Mouse (Mus musculus) MEL (cell line): ENCODE data around the gene Gss. TPM values are rescaled to one million over a fixed set of nuclear protein-coding genes. Genes with fewer than 3 reads are reported as not detected.
A peak's percentile ranks its signal among the peaks of the same experiment; 100 is the strongest.

Source experiments
- DNase-seq: peaks from one replicate; pipeline ENCODE4 v3.0.0; 2011; ENCODE audit warnings: low read depth, low spot score
- H3K27ac ChIP-seq: 2 replicates; pipeline ENCODE4 v1.5.1; 2012; ENCODE audit warnings: low read depth, mild to moderate bottlenecking, control low read depth, low read length, moderate library complexity; ENCODE audit not compliant: control insufficient read depth
- H3K27me3 ChIP-seq, 2 experiments: fragments of 150-350 bp in 1 of 2; sonication (generic) in 1 of 2; 2 replicates each; pipeline ENCODE4 v1.6.1; 2012; ENCODE audit warnings: low read length in 2 of 2, mild to moderate bottlenecking in 2 of 2, improper control_type of control experiment in 1 of 2, moderate library complexity in 1 of 2; ENCODE audit not compliant: insufficient read depth in 2 of 2, control insufficient read depth in 1 of 2
- H3K36me3 ChIP-seq, 2 experiments: 2 replicates each; pipeline ENCODE4 v1.6.1; 2012 to 2014; ENCODE audit warnings: low read length in 2 of 2, improper control_type of control experiment in 1 of 2, inconsistent platforms in 1 of 2, mild to moderate bottlenecking in 1 of 2; ENCODE audit not compliant: insufficient read depth in 2 of 2, control insufficient read depth in 1 of 2
- H3K4me1 ChIP-seq, 2 experiments: fragments of 150-350 bp in 1 of 2; sonication (generic) in 1 of 2; 2 replicates each; pipeline ENCODE4 v1.6.1; 2012; ENCODE audit warnings: low read length in 2 of 2, improper control_type of control experiment in 1 of 2, mild to moderate bottlenecking in 1 of 2; ENCODE audit not compliant: insufficient read depth in 2 of 2, control insufficient read depth in 1 of 2
- H3K4me3 ChIP-seq, 2 experiments: fragments of 150-350 bp in 1 of 2; sonication (generic) in 1 of 2; 2 replicates each; pipeline ENCODE4 v1.5.1; 2012; ENCODE audit warnings: low read depth in 2 of 2, low read length in 2 of 2, mild to moderate bottlenecking in 2 of 2, moderate library complexity in 2 of 2, control low read depth in 1 of 2, improper control_type of control experiment in 1 of 2; ENCODE audit not compliant: control insufficient read depth in 1 of 2, insufficient read depth in 1 of 2
- H3K79me2 ChIP-seq: 2 replicates; pipeline ENCODE4 v1.6.1; 2012; ENCODE audit warnings: mild to moderate bottlenecking, low read length, moderate library complexity; ENCODE audit not compliant: control insufficient read depth, poor library complexity, insufficient read depth
- H3K9ac ChIP-seq: 2 replicates; pipeline ENCODE4 v1.6.1; 2012; ENCODE audit warnings: low read depth, mild to moderate bottlenecking, control low read depth, low read length, moderate library complexity; ENCODE audit not compliant: control insufficient read depth, poor library complexity, severe bottlenecking
- H3K9me3 ChIP-seq: fragments of 150-350 bp; sonication (generic); replicated peaks from 2 replicates; pipeline ENCODE4 v1.6.1; 2012; ENCODE audit warnings: mild to moderate bottlenecking, low read length, improper control_type of control experiment, moderate library complexity; ENCODE audit not compliant: insufficient read depth
- BHLHE40 ChIP-seq: IDR thresholded peaks from 2 replicates; pipeline ENCODE4 v1.6.1; 2012; ENCODE audit warnings: low read depth, mild to moderate bottlenecking, inconsistent platforms, low read length, improper control_type of control experiment, borderline replicate concordance
- CHD1 ChIP-seq: IDR thresholded peaks from 2 replicates; pipeline ENCODE4 v1.6.1; 2012; ENCODE audit warnings: low read depth, mild to moderate bottlenecking, inconsistent platforms, low read length, improper control_type of control experiment
- GATA1 ChIP-seq: IDR thresholded peaks from 2 replicates; pipeline ENCODE4 v1.6.1; 2011; ENCODE audit warnings: low read depth, low read length, improper control_type of control experiment
- MAFK ChIP-seq: IDR thresholded peaks from 2 replicates; pipeline ENCODE4 v1.6.1; 2011; ENCODE audit warnings: low read depth, mild to moderate bottlenecking, low read length, improper control_type of control experiment, borderline replicate concordance
- MYC ChIP-seq: IDR thresholded peaks from 2 replicates; pipeline ENCODE4 v1.6.1; 2011; ENCODE audit warnings: low read depth, mild to moderate bottlenecking, low read length, improper control_type of control experiment, moderate library complexity
- POLR2AphosphoS2 ChIP-seq: IDR thresholded peaks from 2 replicates; pipeline ENCODE4 v1.6.1; 2011; ENCODE audit warnings: low read length, improper control_type of control experiment
- POLR2AphosphoS5 ChIP-seq: IDR thresholded peaks from 2 replicates; pipeline ENCODE4 v1.6.1; 2012; ENCODE audit warnings: low read depth, borderline replicate concordance, mild to moderate bottlenecking, inconsistent platforms, low read length, moderate library complexity, mixed read lengths
- RCOR1 ChIP-seq: IDR thresholded peaks from 2 replicates; pipeline ENCODE4 v1.6.1; 2012; ENCODE audit warnings: low read depth, mild to moderate bottlenecking, inconsistent platforms, low read length, improper control_type of control experiment
- SIN3A ChIP-seq: IDR thresholded peaks from 2 replicates; pipeline ENCODE4 v1.6.1; 2012; ENCODE audit warnings: low read length, improper control_type of control experiment, inconsistent platforms
- SMC3 ChIP-seq: IDR thresholded peaks from 2 replicates; pipeline ENCODE4 v1.6.1; 2011; ENCODE audit warnings: low read depth, low read length, improper control_type of control experiment
- UBTF ChIP-seq: IDR thresholded peaks from 2 replicates; pipeline ENCODE4 v1.6.1; 2012; ENCODE audit warnings: low read depth, mild to moderate bottlenecking, inconsistent platforms, low read length, improper control_type of control experiment, moderate library complexity, borderline replicate concordance; ENCODE audit not compliant: insufficient read depth
- ZKSCAN1 ChIP-seq: IDR thresholded peaks from 2 replicates; pipeline ENCODE4 v1.6.1; 2012; ENCODE audit warnings: low read depth, mild to moderate bottlenecking, inconsistent platforms, low read length, improper control_type of control experiment, moderate library complexity
- ZMIZ1 ChIP-seq: IDR thresholded peaks from 2 replicates; pipeline ENCODE4 v1.6.1; 2012; ENCODE audit warnings: low read depth, mild to moderate bottlenecking, inconsistent platforms, low read length, improper control_type of control experiment, moderate library complexity
- ZNF384 ChIP-seq: IDR thresholded peaks from 2 replicates; pipeline ENCODE4 v1.6.1; 2012; ENCODE audit warnings: low read depth, mild to moderate bottlenecking, inconsistent platforms, low read length, improper control_type of control experiment
- polyA plus RNA-seq, 2 experiments: library from polyadenylated mRNA; stranded (reverse) in 1 of 2; unstranded in 1 of 2; fragments of >175 nt in 1 of 2; fragments of >200 nt in 1 of 2; gene quantifications; 2 replicates each; pipeline versions ENCODE4 v1.2.1 to v1.2.4; 2012; ENCODE audit warnings: low replicate concordance in 2 of 2, low read depth in 1 of 2; ENCODE audit not compliant: insufficient read length in 2 of 2, insufficient read depth in 1 of 2, missing spikeins in 1 of 2
- total RNA-seq: library from RNA; depleted of rRNA; stranded (reverse); fragments of 300-350 nt; gene quantifications from 2 replicates; pipeline ENCODE4 v1.2.3, GENCODE M21; 2012

The Gss gene
- total and polyA plus RNA-seq, 3 experiments, result 21.9 to 24.0 TPM; not detected in 1

- no peak for TF ChIP-seq POLR2AphosphoS5
Observed at GRCm38 (mm10) chr2:155552949-155553354, 39.7 kb downstream of the Gss start (continued).

GRCm38 (mm10) chr2:155552336-155552735, 40.3 kb downstream of the Gss start:
- Histone ChIP-seq H3K27me3 (no peaks in the 10 kb centered on the region), H3K4me1 (peaks cover 20% of the 10 kb centered on the region in 2 experiments), H3K36me3 (peaks cover 0 to 20% of the 10 kb centered on the region in 2 experiments; a peak in 2 of 4 replicates), H3K27ac (peak overlapping the region; percentile 95; the same call in 1 of the 2 replicates), H3K9ac (peak overlapping the region; percentile 69; the same call in 1 of the 2 replicates), H3K9me3 (no peaks in the 10 kb centered on the region), H3K4me3 (no peak overlapping the region), H3K79me2 (no peaks in the 10 kb centered on the region)
- TF ChIP-seq MYC (no peak), CHD1 (0 out of 2 replicates have a peak, but pooled peaks have one; percentile 59)
- DNase-seq, result no peak

GRCm38 (mm10) chr2:155546955-155547354, 45.7 kb downstream of the Gss start:
- H3K79me2 ChIP-seq, result no peaks in the 10 kb centered on the region
- no peak overlapping the region for H3K4me3 ChIP-seq
- H3K36me3 ChIP-seq, result 0 out of 4 replicates have a peak, but pooled peaks cover 0 to 2% of the 10 kb centered on the region in 2 experiments
- peaks cover 0 to 1% of the 10 kb centered on the region in 2 experiments; a peak in 1 of 4 replicates for H3K4me1 ChIP-seq
- no peak overlapping the region for H3K27ac ChIP-seq
- no peak overlapping the region for H3K9ac ChIP-seq
- no peaks in the 10 kb centered on the region for H3K9me3 ChIP-seq
- H3K27me3 ChIP-seq, result no peaks in the 10 kb centered on the region
- DNase-seq, result no peak
- no peak for TF ChIP-seq SMC3
- no peak for TF ChIP-seq MAFK
- no peak for TF ChIP-seq UBTF
- TF ChIP-seq RCOR1, result no peak
- TF ChIP-seq ZNF384, result no peak

GRCm38 (mm10) chr2:155540822-155541458, 51.7 kb downstream of the Gss start:
- Histone ChIP-seq H3K9me3 (no peaks in the 10 kb centered on the region), H3K4me3 (no peak overlapping the region), H3K27ac (no peak overlapping the region)
- TF ChIP-seq ZNF384 (no peak), BHLHE40 (no peak), POLR2AphosphoS2 (no peak), GATA1 (no peak), MAFK (no peak), ZMIZ1 (no peak), ZKSCAN1 (no peak), SIN3A (no peak), UBTF (no peak)
- TF ChIP-seq, all 39 proteins: peak for 0
- Histone ChIP-seq H3K27me3 (no peaks in the 10 kb centered on the region), H3K36me3 (peaks cover 0 to 19% of the 10 kb centered on the region in 2 experiments; a peak in 2 of 4 replicates), H3K79me2 (no peaks in the 10 kb centered on the region), H3K4me1 (peaks cover 7 to 14% of the 10 kb centered on the region in 2 experiments), H3K9ac (no peak overlapping the region)
- no peak for DNase-seq
